Mouse (Mus musculus) small intestine, adult 2 months (tissue): Measurements from ENCODE around the gene Cltc.

ENCODE experiments used
- CTCF ChIP-seq: fragments of 200-500 bp; IDR thresholded peaks from 2 replicates; pipeline ENCODE4 v1.5.1; 2012; ENCODE audit warnings: low read depth, mild to moderate bottlenecking, control low read depth, inconsistent platforms, low read length, moderate library complexity, mixed read lengths; ENCODE audit not compliant: insufficient replicate concordance, insufficient read length; ENCODE audit errors: extremely low read depth
- POLR2A ChIP-seq: fragments of 200-500 bp; IDR thresholded peaks from 2 replicates; pipeline ENCODE4 v1.6.1; 2012; ENCODE audit warnings: low read depth, mild to moderate bottlenecking, control low read depth, inconsistent platforms, low read length, moderate library complexity

DNA sequence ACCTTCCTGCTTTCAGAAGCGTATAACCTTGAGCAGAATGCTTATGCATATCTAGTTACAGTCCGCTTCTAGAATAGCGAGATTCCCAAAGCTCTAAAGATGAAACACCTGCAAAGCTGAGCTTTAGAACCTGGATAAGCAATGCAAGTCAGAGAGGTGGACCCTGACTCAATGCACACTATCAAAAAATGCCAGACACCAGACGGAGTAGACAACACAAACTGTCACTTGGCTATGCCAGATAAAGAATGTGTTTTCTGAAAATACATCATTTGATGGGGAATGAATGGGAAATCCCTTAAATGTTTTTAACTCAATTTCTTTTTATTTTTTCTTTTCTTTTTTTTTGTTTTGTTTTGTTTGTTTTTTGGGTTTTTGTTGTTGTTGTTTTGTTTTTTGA lies 81.8 kb downstream of the Cltc start:
- TF ChIP-seq CTCF (no peak), POLR2A (no peak)
